Mouse (Mus musculus): Measurements from ENCODE around the gene Ptprc. TPM values are rescaled to one million over a fixed set of nuclear protein-coding genes. Genes with fewer than 3 reads are reported as not detected.

The Ptprc gene
- polyA plus RNA-seq, 1 experiment from 2014 or later: 2.1 TPM

GRCm38 (mm10) chr1:138173669-138174068, 1.8 kb downstream of the Ptprc start:
- 75% methylated on average over 6 of the region's 6 CpGs for WGBS
- Histone ChIP-seq H3K4me1 (no peaks in the 10 kb centered on the region), H3K4me2 (replicated peaks) (no peak overlapping the region), H3K9me3 (no peaks in the 10 kb centered on the region), H3K27ac (no peak overlapping the region), H3K9ac (no peak overlapping the region), H3K4me3 (no peak overlapping the region), H3K36me3 (no peaks in the 10 kb centered on the region), H3K27me3 (no peaks in the 10 kb centered on the region)
- ATAC-seq (ENCODE audit: low FRiP score, low read depth): no peak

GRCm38 (mm10) chr1:138172547-138172946, 3.0 kb downstream of the Ptprc start:
- Histone ChIP-seq H3K9me3 (no peaks in the 10 kb centered on the region), H3K27ac (no peak overlapping the region), H3K36me3 (no peaks in the 10 kb centered on the region), H3K4me2 (replicated peaks) (no peak overlapping the region), H3K4me3 (no peak overlapping the region), H3K27me3 (no peaks in the 10 kb centered on the region), H3K9ac (no peak overlapping the region), H3K4me1 (no peaks in the 10 kb centered on the region)
- ATAC-seq (ENCODE audit: low FRiP score, low read depth): no peak
- WGBS: 47% methylated on average over 3 of the region's 3 CpGs

GRCm38 (mm10) chr1:138172096-138172495, 3.4 kb downstream of the Ptprc start:
- Histone ChIP-seq H3K36me3 (no peaks in the 10 kb centered on the region), H3K4me3 (no peak overlapping the region), H3K27ac (no peak overlapping the region), H3K9me3 (no peaks in the 10 kb centered on the region), H3K4me2 (replicated peaks) (no peak overlapping the region), H3K27me3 (no peaks in the 10 kb centered on the region), H3K9ac (no peak overlapping the region), H3K4me1 (no peaks in the 10 kb centered on the region)
- ATAC-seq (ENCODE audit: low FRiP score, low read depth): no peak
- 86% methylated on average over 4 of the region's 4 CpGs for WGBS

GRCm38 (mm10) chr1:138166233-138166771, 9.2 kb downstream of the Ptprc start:
- Histone ChIP-seq H3K4me1 (no peaks in the 10 kb centered on the region), H3K4me2 (replicated peaks) (no peak overlapping the region), H3K36me3 (no peaks in the 10 kb centered on the region), H3K9ac (no peak overlapping the region), H3K9me3 (no peaks in the 10 kb centered on the region), H3K4me3 (no peak overlapping the region), H3K27me3 (no peaks in the 10 kb centered on the region), H3K27ac (no peak overlapping the region)
- no peak for ATAC-seq (ENCODE audit: low FRiP score, low read depth)
- 73% methylated on average over 5 of the region's 5 CpGs for WGBS

GRCm38 (mm10) chr1:138162638-138163037, 12.9 kb downstream of the Ptprc start:
- WGBS: 87% methylated on average over 8 of the region's 8 CpGs
- no peaks in the 10 kb centered on the region for H3K27me3 ChIP-seq
- H3K9ac ChIP-seq: no peak overlapping the region
- no peak overlapping the region for H3K4me2 ChIP-seq (replicated peaks)
- no peaks in the 10 kb centered on the region for H3K36me3 ChIP-seq
- H3K9me3 ChIP-seq: no peaks in the 10 kb centered on the region
- no peak overlapping the region for H3K27ac ChIP-seq
- no peaks in the 10 kb centered on the region for H3K4me1 ChIP-seq
- no peak overlapping the region for H3K4me3 ChIP-seq
- ATAC-seq (ENCODE audit: low FRiP score, low read depth): no peak

GRCm38 (mm10) chr1:138158921-138159320, 16.6 kb downstream of the Ptprc start:
- no peaks in the 10 kb centered on the region for H3K4me1 ChIP-seq
- H3K4me3 ChIP-seq: no peak overlapping the region
- ATAC-seq (ENCODE audit: low FRiP score, low read depth): no peak
- H3K4me2 ChIP-seq (replicated peaks): no peak overlapping the region
- no peaks in the 10 kb centered on the region for H3K27me3 ChIP-seq
- H3K9ac ChIP-seq: no peak overlapping the region
- H3K36me3 ChIP-seq: no peaks in the 10 kb centered on the region
- H3K9me3 ChIP-seq: no peaks in the 10 kb centered on the region
- 80% methylated on average over 2 of the region's 2 CpGs for WGBS
- H3K27ac ChIP-seq: no peak overlapping the region

- 71% methylated on average over 3 of the region's 3 CpGs for whole genome bisulfite sequencing
- no peaks in the 10 kb centered on the region for H3K4me1 ChIP-seq
- no peaks in the 10 kb centered on the region for H3K9me3 ChIP-seq
- ATAC-seq (ENCODE audit: low FRiP score, low read depth): no peak
- no peak overlapping the region for H3K4me2 ChIP-seq (replicated peaks)
- no peak overlapping the region for H3K4me3 ChIP-seq
- no peaks in the 10 kb centered on the region for H3K36me3 ChIP-seq
- H3K27ac ChIP-seq: no peak overlapping the region
- no peaks in the 10 kb centered on the region for H3K27me3 ChIP-seq
- H3K9ac ChIP-seq: no peak overlapping the region
These were observed 17.3 kb downstream of the Ptprc start for GRCm38 (mm10) chr1:138158236-138158635.

GRCm38 (mm10) chr1:138157709-138158108, 17.8 kb downstream of the Ptprc start:
- Histone ChIP-seq H3K4me1 (no peaks in the 10 kb centered on the region), H3K27ac (no peak overlapping the region), H3K4me2 (replicated peaks) (no peak overlapping the region), H3K9me3 (no peaks in the 10 kb centered on the region), H3K4me3 (no peak overlapping the region), H3K36me3 (no peaks in the 10 kb centered on the region), H3K9ac (no peak overlapping the region), H3K27me3 (no peaks in the 10 kb centered on the region)
- no peak for ATAC-seq (ENCODE audit: low FRiP score, low read depth)
- 70% methylated on average over 2 of the region's 2 CpGs for WGBS

GRCm38 (mm10) chr1:138157008-138157407, 18.5 kb downstream of the Ptprc start:
- H3K27me3 ChIP-seq: no peaks in the 10 kb centered on the region
- no peak for ATAC-seq (ENCODE audit: low FRiP score, low read depth)
- H3K9ac ChIP-seq: no peak overlapping the region
- WGBS: 87% methylated on average over 3 of the region's 3 CpGs
- H3K4me3 ChIP-seq: no peak overlapping the region
- no peaks in the 10 kb centered on the region for H3K9me3 ChIP-seq
- H3K36me3 ChIP-seq: no peaks in the 10 kb centered on the region
- no peaks in the 10 kb centered on the region for H3K4me1 ChIP-seq
- H3K27ac ChIP-seq: no peak overlapping the region
- no peak overlapping the region for H3K4me2 ChIP-seq (replicated peaks)

GRCm38 (mm10) chr1:138154185-138154785, 21.2 kb downstream of the Ptprc start:
- no peaks in the 10 kb centered on the region for H3K36me3 ChIP-seq
- no peak overlapping the region for H3K4me2 ChIP-seq (replicated peaks)
- H3K27ac ChIP-seq: no peak overlapping the region
- H3K4me3 ChIP-seq: no peak overlapping the region
- H3K4me1 ChIP-seq: no peaks in the 10 kb centered on the region
- WGBS: 60% methylated on average over 1 of the region's 1 CpGs
- no peaks in the 10 kb centered on the region for H3K9me3 ChIP-seq
- ATAC-seq (ENCODE audit: low FRiP score, low read depth): no peak
- no peaks in the 10 kb centered on the region for H3K27me3 ChIP-seq
- no peak overlapping the region for H3K9ac ChIP-seq

GRCm38 (mm10) chr1:138153126-138153525, 22.4 kb downstream of the Ptprc start:
- Histone ChIP-seq H3K4me3 (no peak overlapping the region), H3K4me2 (replicated peaks) (no peak overlapping the region), H3K36me3 (no peaks in the 10 kb centered on the region), H3K27me3 (no peaks in the 10 kb centered on the region), H3K9ac (no peak overlapping the region), H3K9me3 (no peaks in the 10 kb centered on the region), H3K4me1 (no peaks in the 10 kb centered on the region), H3K27ac (no peak overlapping the region)
- ATAC-seq (ENCODE audit: low FRiP score, low read depth): no peak
- 75% methylated on average over 4 of the region's 4 CpGs for WGBS

- Histone ChIP-seq H3K9ac (no peak overlapping the region), H3K36me3 (no peaks in the 10 kb centered on the region), H3K4me3 (no peak overlapping the region), H3K9me3 (no peaks in the 10 kb centered on the region), H3K27me3 (no peaks in the 10 kb centered on the region), H3K4me1 (no peaks in the 10 kb centered on the region), H3K4me2 (replicated peaks) (no peak overlapping the region), H3K27ac (no peak overlapping the region)
- 34% methylated on average over 4 of the region's 4 CpGs for WGBS
- no peak for ATAC-seq (ENCODE audit: low FRiP score, low read depth)
These were observed 26.7 kb downstream of the Ptprc start for GRCm38 (mm10) chr1:138148844-138149243.

GRCm38 (mm10) chr1:138145571-138145970, 29.9 kb downstream of the Ptprc start:
- H3K27ac ChIP-seq: no peak overlapping the region
- no peak overlapping the region for H3K4me2 ChIP-seq (replicated peaks)
- no peaks in the 10 kb centered on the region for H3K4me1 ChIP-seq
- 30% methylated on average over 2 of the region's 2 CpGs for WGBS
- no peaks in the 10 kb centered on the region for H3K36me3 ChIP-seq
- no peak overlapping the region for H3K9ac ChIP-seq
- H3K4me3 ChIP-seq: no peak overlapping the region
- H3K9me3 ChIP-seq: no peaks in the 10 kb centered on the region
- H3K27me3 ChIP-seq: no peaks in the 10 kb centered on the region
- ATAC-seq (ENCODE audit: low FRiP score, low read depth): no peak
